Mouse (Mus musculus): ENCODE measurements at regions not wholly inside any gene's neighbourhood (a gene's known extent, or its start where the extent isn't known, plus 50 kb on each side); places are given as distances from the start of the nearest gene placed in this dataset.
"Not testable (repeated sequence)": the region's sequence is repeated elsewhere in the genome, so short reads cannot be mapped to it uniquely, and the experiment has no call there.

- in situ Hi-C loops (cut with MboI; ENCODE audit: low pct_unique_long_range_greater_than_20kb in 1 of 2, low sequenced_read_pairs in 2 of 2, unreplicated experiment in 1 of 2) = no loop called here
These were observed 897.7 kb downstream of the Car8 start for GRCm38 (mm10) chr4:7341159-7341558.

- in situ Hi-C loops (cut with MboI; ENCODE audit: low pct_unique_long_range_greater_than_20kb in 1 of 2, low sequenced_read_pairs in 2 of 2, unreplicated experiment in 1 of 2) = no loop called here
These were observed 924.6 kb downstream of the Car8 start for GRCm38 (mm10) chr4:7314261-7314660.

GRCm38 (mm10) chr4:7313219-7313618 is 925.6 kb downstream of the Car8 start:
- in situ Hi-C loops (cut with MboI; ENCODE audit: low pct_unique_long_range_greater_than_20kb in 1 of 2, low sequenced_read_pairs in 2 of 2, unreplicated experiment in 1 of 2) = no loop called here

- in situ Hi-C loops (cut with MboI; ENCODE audit: low pct_unique_long_range_greater_than_20kb in 1 of 2, low sequenced_read_pairs in 2 of 2, unreplicated experiment in 1 of 2) = no loop called here
These were observed 926.7 kb downstream of the Car8 start for GRCm38 (mm10) chr4:7312160-7312559.

GRCm38 (mm10) chr4:7269047-7269446 is 969.8 kb downstream of the Car8 start:
- in situ Hi-C loops (cut with MboI; ENCODE audit: low pct_unique_long_range_greater_than_20kb in 1 of 2, low sequenced_read_pairs in 2 of 2, unreplicated experiment in 1 of 2) = no loop called here

GRCm38 (mm10) chr4:7256486-7256885 is 982.4 kb downstream of the Car8 start:
- in situ Hi-C loops (cut with MboI; ENCODE audit: low pct_unique_long_range_greater_than_20kb in 1 of 2, low sequenced_read_pairs in 2 of 2, unreplicated experiment in 1 of 2) = no loop called here

- in situ Hi-C loops (cut with MboI; ENCODE audit: low pct_unique_long_range_greater_than_20kb in 1 of 2, low sequenced_read_pairs in 2 of 2, unreplicated experiment in 1 of 2) = no loop called here
These were observed 985.2 kb downstream of the Car8 start for GRCm38 (mm10) chr4:7253616-7254015.

GRCm38 (mm10) chr4:7251641-7252040 is 987.2 kb downstream of the Car8 start:
- in situ Hi-C loops (cut with MboI; ENCODE audit: low pct_unique_long_range_greater_than_20kb in 1 of 2, low sequenced_read_pairs in 2 of 2, unreplicated experiment in 1 of 2) = no loop called here

GRCm38 (mm10) chr4:7247816-7248215 is 991.0 kb downstream of the Car8 start:
- in situ Hi-C loops (cut with MboI; ENCODE audit: low pct_unique_long_range_greater_than_20kb in 1 of 2, low sequenced_read_pairs in 2 of 2, unreplicated experiment in 1 of 2) = no loop called here

- in situ Hi-C loops (cut with MboI; ENCODE audit: low pct_unique_long_range_greater_than_20kb in 1 of 2, low sequenced_read_pairs in 2 of 2, unreplicated experiment in 1 of 2) = no loop called here
These were observed 991.6 kb downstream of the Car8 start for GRCm38 (mm10) chr4:7247244-7247643.

- in situ Hi-C loops (cut with MboI; ENCODE audit: low pct_unique_long_range_greater_than_20kb in 1 of 2, low sequenced_read_pairs in 2 of 2, unreplicated experiment in 1 of 2) = no loop called here
These were observed 992.0 kb downstream of the Car8 start for GRCm38 (mm10) chr4:7246828-7247227.

GRCm38 (mm10) chr4:7245653-7246052 is 993.2 kb downstream of the Car8 start:
- in situ Hi-C loops (cut with MboI; ENCODE audit: low pct_unique_long_range_greater_than_20kb in 1 of 2, low sequenced_read_pairs in 2 of 2, unreplicated experiment in 1 of 2) = no loop called here

GRCm38 (mm10) chr4:7237848-7238247 is 1001.0 kb downstream of the Car8 start:
- in situ Hi-C loops (cut with MboI; ENCODE audit: low pct_unique_long_range_greater_than_20kb in 1 of 2, low sequenced_read_pairs in 2 of 2, unreplicated experiment in 1 of 2) = no loop called here

GRCm38 (mm10) chr4:7234537-7234936 is 1004.3 kb downstream of the Car8 start:
- in situ Hi-C loops (cut with MboI; ENCODE audit: low pct_unique_long_range_greater_than_20kb in 1 of 2, low sequenced_read_pairs in 2 of 2, unreplicated experiment in 1 of 2) = not testable (repeated sequence)

GRCm38 (mm10) chr4:7228980-7229379 is 1009.9 kb downstream of the Car8 start:
- in situ Hi-C loops (cut with MboI; ENCODE audit: low pct_unique_long_range_greater_than_20kb in 1 of 2, low sequenced_read_pairs in 2 of 2, unreplicated experiment in 1 of 2) = no loop called here

GRCm38 (mm10) chr4:7222922-7223321 is 1015.9 kb downstream of the Car8 start:
- in situ Hi-C loops (cut with MboI; ENCODE audit: low pct_unique_long_range_greater_than_20kb in 1 of 2, low sequenced_read_pairs in 2 of 2, unreplicated experiment in 1 of 2) = no loop called here

GRCm38 (mm10) chr4:7220426-7220825 is 1018.4 kb downstream of the Car8 start:
- in situ Hi-C loops (cut with MboI; ENCODE audit: low pct_unique_long_range_greater_than_20kb in 1 of 2, low sequenced_read_pairs in 2 of 2, unreplicated experiment in 1 of 2) = no loop called here

- in situ Hi-C loops (cut with MboI; ENCODE audit: low pct_unique_long_range_greater_than_20kb in 1 of 2, low sequenced_read_pairs in 2 of 2, unreplicated experiment in 1 of 2) = no loop called here
These were observed 1023.5 kb downstream of the Car8 start for GRCm38 (mm10) chr4:7215048-7216030.

- in situ Hi-C loops (cut with MboI; ENCODE audit: low pct_unique_long_range_greater_than_20kb in 1 of 2, low sequenced_read_pairs in 2 of 2, unreplicated experiment in 1 of 2) = no loop called here
These were observed 1031.9 kb downstream of the Car8 start for GRCm38 (mm10) chr4:7206987-7207386.

GRCm38 (mm10) chr4:7201816-7202215 is 1037.0 kb downstream of the Car8 start:
- in situ Hi-C loops (cut with MboI; ENCODE audit: low pct_unique_long_range_greater_than_20kb in 1 of 2, low sequenced_read_pairs in 2 of 2, unreplicated experiment in 1 of 2) = no loop called here
